In genomic region chr19:5277140-5277539, GRCm38 (mm10) we compare ENCODE assay signal across 16 mouse cellular contexts. TPM values are rescaled to one million over a fixed set of nuclear protein-coding genes. Genes with fewer than 3 reads are reported as not detected.
DNase-seq lines count a peak whose midpoint lies in the region; ATAC-seq and TF ChIP-seq lines count a peak whose summit lies in the region.
"Had no signal": no experiment of that assay in that cellular context is flagged by ENCODE, and none has a peak within 500 bp of the region (broad histone marks: within the 10 kb centered on the region; RNA-seq: fewer than 3 reads in every experiment).

No protein-coding gene starts in this region.

- H3K36me3 ChIP-seq in embryonic facial prominence, embryonic 11.5 days (replicated peaks; ENCODE audit: control insufficient read depth, insufficient read depth, low read depth, low read length) = peaks cover 23% of the 10 kb centered on the region
- H3K36me3 ChIP-seq in embryonic facial prominence, embryonic 10.5 days (replicated peaks) = peaks cover 86% of the 10 kb centered on the region

- H3K4me1 ChIP-seq in embryonic facial prominence, embryonic 11.5 days (ENCODE audit: control insufficient read depth, insufficient read depth, low read length) = no peaks in the 10 kb centered on the region
- peaks cover 23% of the 10 kb centered on the region for H3K4me1 ChIP-seq in embryonic facial prominence, embryonic 10.5 days

- peak; percentile 21 for DNase-seq in embryonic facial prominence, embryonic 11.5 days (ENCODE audit: low spot score)
- no peak for DNase-seq in embryonic facial prominence, embryonic 10.5 days (ENCODE audit: low spot score)
- no peak for DNase-seq in layer of hippocampus, adult 2 months (ENCODE audit: low spot score in 2 of 2)
- DNase-seq in layer of hippocampus, adult 18-20 months (ENCODE audit: low spot score in 2 of 2) = no peak
- peak; percentile 22 for DNase-seq in thymus, postnatal 25 days
- DNase-seq in thymus, adult 18-20 months = no peak
- DNase-seq in spleen, postnatal 36 days (ENCODE audit: low spot score in 2 of 2) = no peak
- DNase-seq in adrenal gland, postnatal 36 days = no peak
- DNase-seq: cerebellum, adult 8-10 months; thymus, postnatal 4 days had no signal

- H3K9ac ChIP-seq in embryonic facial prominence, embryonic 11.5 days (replicated peaks; ENCODE audit: low read length) = no peak overlapping the region
- H3K9ac ChIP-seq: embryonic facial prominence, embryonic 15.5 days; kidney, embryonic 15.5 days; limb, embryonic 12.5 days had no signal

- H3K9me3 ChIP-seq in embryonic facial prominence, embryonic 11.5 days (replicated peaks; ENCODE audit: control insufficient read depth, low read length) = no peaks in the 10 kb centered on the region
- no peaks in the 10 kb centered on the region for H3K9me3 ChIP-seq in embryonic facial prominence, embryonic 10.5 days
- H3K9me3 ChIP-seq: embryonic facial prominence, embryonic 15.5 days; hindbrain, embryonic 10.5 days; kidney, embryonic 15.5 days; limb, embryonic 12.5 days had no signal

- H3K4me2 ChIP-seq in embryonic facial prominence, embryonic 11.5 days (ENCODE audit: low read depth, low read length) = no peak overlapping the region
- H3K4me2 ChIP-seq: embryonic facial prominence, embryonic 15.5 days; kidney, embryonic 15.5 days; limb, embryonic 12.5 days had no signal

- 77% methylated on average over 3 of the region's 3 CpGs for WGBS in embryonic facial prominence, embryonic 11.5 days
- 89% methylated on average over 3 of the region's 3 CpGs for WGBS in embryonic facial prominence, embryonic 10.5 days

- no peak overlapping the region for H3K4me3 ChIP-seq in embryonic facial prominence, embryonic 11.5 days (ENCODE audit: low read depth, low read length)
- H3K4me3 ChIP-seq in embryonic facial prominence, embryonic 10.5 days = no peak overlapping the region
- H3K4me3 ChIP-seq in layer of hippocampus, adult 2 months = no peak overlapping the region
- H3K4me3 ChIP-seq: embryonic facial prominence, embryonic 15.5 days; hindbrain, embryonic 10.5 days; kidney, embryonic 15.5 days; limb, embryonic 12.5 days had no signal

- no peak overlapping the region for H3K27ac ChIP-seq in embryonic facial prominence, embryonic 11.5 days (replicated peaks; ENCODE audit: low read depth, low read length)
- no peak overlapping the region for H3K27ac ChIP-seq in embryonic facial prominence, embryonic 10.5 days (replicated peaks)
- no peak overlapping the region for H3K27ac ChIP-seq in layer of hippocampus, adult 2 months
- H3K27ac ChIP-seq: embryonic facial prominence, embryonic 15.5 days; hindbrain, embryonic 10.5 days; kidney, embryonic 15.5 days; limb, embryonic 12.5 days; macrophage had no signal

- peak; percentile 51 for TF ChIP-seq CTCF in layer of hippocampus, adult 2 months (conservative IDR thresholded peaks at IDR 0.05)

- no peak for ATAC-seq in embryonic facial prominence, embryonic 11.5 days (replicated peaks; ENCODE audit: insufficient number of reproducible peaks, low FRiP score, low TSS enrichment, low read depth)

- no peaks in the 10 kb centered on the region for H3K27me3 ChIP-seq in embryonic facial prominence, embryonic 11.5 days (ENCODE audit: control insufficient read depth, insufficient read depth, low read length)
- no peaks in the 10 kb centered on the region for H3K27me3 ChIP-seq in embryonic facial prominence, embryonic 10.5 days (replicated peaks; ENCODE audit: low read depth, poor library complexity, severe bottlenecking)
- H3K27me3 ChIP-seq: embryonic facial prominence, embryonic 15.5 days; kidney, embryonic 15.5 days; limb, embryonic 12.5 days had no signal

RNA-seq across cellular contexts. Expression of gene Pacs1, which starts 4.2 kb away (rescaled TPM):
- polyA plus RNA-seq in embryonic facial prominence, embryonic 11.5 days (2014; fragmentation: Nextera tagmentation; extraction: Ambion mirVana) = 24.4 and 28.4 TPM in 2 replicates
- polyA plus RNA-seq in embryonic facial prominence, embryonic 10.5 days (2016; fragmentation: Nextera tagmentation; extraction: Ambion mirVana) = 24.8 and 25.6 TPM in 2 replicates
- total RNA-seq in layer of hippocampus, adult 2 months (2021) = 10 to 100 TPM; 56.4 to 57.4 TPM
- total RNA-seq in layer of hippocampus, adult 18-20 months (2021) = 10 to 100 TPM; 52.1 to 52.5 TPM
- total RNA-seq in adrenal gland, postnatal 36 days (2021) = 10 to 100 TPM; 15.6 to 23.6 TPM

RNA-seq across cellular contexts. Expression of gene Sf3b2, which starts 18.1 kb away (rescaled TPM):
- 375 and 387 TPM in 2 replicates for polyA plus RNA-seq in embryonic facial prominence, embryonic 11.5 days (2014; fragmentation: Nextera tagmentation; extraction: Ambion mirVana)
- polyA plus RNA-seq in embryonic facial prominence, embryonic 10.5 days (2016; fragmentation: Nextera tagmentation; extraction: Ambion mirVana) = 456 and 467 TPM in 2 replicates
- 100 to 1,000 TPM; 214 to 219 TPM for total RNA-seq in layer of hippocampus, adult 2 months (2021)
- total RNA-seq in layer of hippocampus, adult 18-20 months (2021) = 100 to 1,000 TPM; 215 to 219 TPM
- 100 to 1,000 TPM; 165 to 171 TPM for total RNA-seq in adrenal gland, postnatal 36 days (2021)

RNA-seq across cellular contexts. Expression of gene Gal3st3, which starts 21.0 kb away (rescaled TPM):
- 8.5 and 11.3 TPM in 2 replicates for polyA plus RNA-seq in embryonic facial prominence, embryonic 11.5 days (2014; fragmentation: Nextera tagmentation; extraction: Ambion mirVana)
- polyA plus RNA-seq in embryonic facial prominence, embryonic 10.5 days (2016; fragmentation: Nextera tagmentation; extraction: Ambion mirVana) = 8.5 and 8.6 TPM in 2 replicates
- 100 to 1,000 TPM; 106 to 109 TPM for total RNA-seq in layer of hippocampus, adult 2 months (2021)
- 100 to 1,000 TPM; 102 to 107 TPM for total RNA-seq in layer of hippocampus, adult 18-20 months (2021)
- not detected for total RNA-seq in adrenal gland, postnatal 36 days (2021)
- polyA plus RNA-seq: macrophage had no signal

RNA-seq across cellular contexts. Expression of gene Catsper1, which starts 58.4 kb away (rescaled TPM):
- not detected in 2 replicates for polyA plus RNA-seq in embryonic facial prominence, embryonic 11.5 days (2014; fragmentation: Nextera tagmentation; extraction: Ambion mirVana)
- not detected in 2 replicates for polyA plus RNA-seq in embryonic facial prominence, embryonic 10.5 days (2016; fragmentation: Nextera tagmentation; extraction: Ambion mirVana)
- not detected for total RNA-seq in layer of hippocampus, adult 2 months (2021)
- not detected for total RNA-seq in layer of hippocampus, adult 18-20 months (2021)
- total RNA-seq in adrenal gland, postnatal 36 days (2021) = not detected
- total RNA-seq: layer of hippocampus, postnatal 14 days had no signal
- polyA plus RNA-seq: embryonic facial prominence, embryonic 15.5 days; hindbrain, embryonic 10.5 days; kidney, embryonic 15.5 days; limb, embryonic 12.5 days; macrophage had no signal

Comparison
In these comparisons a context has a peak if more than half of its experiments do, and no peak if none do; other contexts are left out.
1. DNase-seq: peak in embryonic facial prominence, embryonic 11.5 days (single experiment) and thymus, postnatal 25 days (single experiment); none in embryonic facial prominence, embryonic 10.5 days (single experiment), layer of hippocampus, adult 2 months (0 of 2), layer of hippocampus, adult 18-20 months (0 of 2), thymus, adult 18-20 months (0 of 2), spleen, postnatal 36 days (0 of 2) and adrenal gland, postnatal 36 days (0 of 2).
2. RNA of gene Gal3st3, which starts 21.0 kb away (total RNA-seq): 106 to 109 TPM in layer of hippocampus, adult 2 months and 102 to 107 TPM in layer of hippocampus, adult 18-20 months; not detected in adrenal gland, postnatal 36 days; every median in the first group is over 10 times any median in the second.